Mouse (Mus musculus) adrenal gland, adult 18-20 months (tissue): ENCODE measurements around the gene Il1rapl1. TPM values are rescaled to one million over a fixed set of nuclear protein-coding genes. Genes with fewer than 3 reads are reported as not detected.

Source experiments
- DNase-seq, 2 experiments: peaks; one replicate each; pipeline ENCODE4 v3.0.0; 2021 to 2022; ENCODE audit warnings: low spot score in 2 of 2
- total RNA-seq, 2 experiments: library from RNA; stranded (reverse); gene quantifications; 1 replicate in 1 of 2; 2 replicates in 1 of 2; pipeline ENCODE4 v1.2.3; 2021

Il1rapl1 gene
- total RNA-seq, 2 experiments from 2014 or later, result 0.43 to 0.45 TPM

DNA sequence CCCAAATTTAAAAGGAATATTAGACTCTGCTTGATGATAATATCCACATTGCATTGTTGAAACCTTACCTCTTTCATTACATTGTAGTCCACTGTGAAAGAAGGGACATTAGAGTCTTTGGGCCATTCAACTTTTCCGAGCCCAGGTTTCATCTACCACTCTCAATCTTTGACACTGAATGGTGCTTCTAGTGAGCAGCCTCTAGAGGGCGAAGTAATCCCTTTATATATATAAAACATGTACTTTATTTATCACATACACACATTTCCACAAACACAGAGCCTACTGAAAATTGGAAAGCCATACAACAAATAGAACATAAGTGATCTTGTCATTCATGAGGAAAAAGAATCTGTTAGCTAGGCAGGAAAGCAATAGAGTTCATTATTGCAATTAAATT is 459.8 kb downstream of the Il1rapl1 start:
- no peak for DNase-seq

DNA sequence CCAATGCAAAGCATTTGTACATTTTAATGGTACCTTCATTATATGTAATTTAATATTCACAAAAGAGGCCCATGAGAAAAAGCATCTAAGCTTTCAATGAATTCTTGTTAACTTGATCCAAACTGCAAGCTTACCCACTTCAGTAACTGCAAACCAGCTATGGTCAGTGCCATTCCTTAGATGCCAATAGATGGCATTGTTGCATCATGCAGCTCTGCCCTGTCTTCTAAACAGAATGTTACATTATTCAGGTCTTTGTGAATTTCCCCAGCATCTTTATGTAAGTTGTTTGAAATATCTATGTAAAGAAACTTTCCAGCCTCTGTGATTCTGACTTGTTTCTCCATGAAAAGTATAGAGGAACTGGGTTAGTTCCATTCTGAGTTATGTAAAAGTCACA is 514.5 kb downstream of the Il1rapl1 start:
- DNase-seq, result no peak

DNA sequence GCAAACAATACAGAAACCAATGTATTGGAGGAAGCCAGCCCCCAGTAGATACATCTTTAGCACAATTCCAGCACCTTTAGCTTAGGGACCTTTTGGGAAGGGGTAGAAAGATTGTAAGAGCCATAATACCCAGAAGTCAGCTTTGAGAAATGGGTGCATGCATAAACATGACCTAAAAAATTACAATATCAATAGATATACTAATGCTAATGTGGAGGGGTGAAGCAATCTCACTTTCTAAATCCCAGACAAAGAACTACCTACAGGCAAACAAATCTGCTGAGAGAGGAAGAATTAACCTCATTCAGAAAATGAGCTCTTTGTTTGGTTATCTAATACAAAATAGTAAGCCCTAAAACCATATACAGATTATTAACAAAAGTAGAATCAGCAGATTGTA is 607.4 kb downstream of the Il1rapl1 start:
- DNase-seq, result no peak

DNA sequence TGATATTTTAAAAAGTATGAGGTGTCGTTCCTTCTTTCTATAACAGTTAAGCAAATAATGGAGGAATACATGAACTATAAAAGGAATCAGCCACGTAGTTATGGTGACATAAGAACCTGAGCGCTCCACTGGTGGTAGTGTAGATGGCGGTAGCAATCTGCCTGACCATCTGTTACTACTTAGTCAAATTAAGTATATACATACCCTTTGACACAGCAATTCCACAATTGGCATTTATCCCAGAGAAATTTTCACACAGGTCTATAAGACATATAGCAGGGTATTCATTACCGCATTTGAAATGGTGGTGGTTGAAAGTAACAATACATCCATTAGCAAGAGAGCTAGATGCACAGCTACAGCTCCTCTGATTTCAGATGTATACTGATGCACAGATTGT is 612.8 kb downstream of the Il1rapl1 start:
- DNase-seq, result no peak

DNA sequence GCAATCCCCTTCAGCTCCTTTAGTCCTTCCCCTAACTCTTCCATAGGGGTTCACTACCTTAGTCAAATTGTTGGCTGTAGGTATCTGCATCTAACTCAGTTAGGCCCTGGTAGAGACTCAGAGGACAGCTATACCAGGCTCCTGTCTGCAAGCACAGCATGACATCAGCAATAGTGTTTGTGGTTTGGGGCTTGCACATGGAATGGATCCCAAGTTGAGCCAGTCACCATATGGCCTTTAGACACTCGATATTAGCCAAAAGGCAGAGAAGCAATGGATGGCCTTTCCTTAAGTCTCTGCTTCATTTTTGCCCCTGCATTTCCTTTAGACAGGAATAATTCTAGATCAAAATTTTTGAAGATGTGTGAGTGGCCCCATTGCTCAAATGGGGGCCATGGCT is 632.0 kb downstream of the Il1rapl1 start:
- no peak for DNase-seq

DNA sequence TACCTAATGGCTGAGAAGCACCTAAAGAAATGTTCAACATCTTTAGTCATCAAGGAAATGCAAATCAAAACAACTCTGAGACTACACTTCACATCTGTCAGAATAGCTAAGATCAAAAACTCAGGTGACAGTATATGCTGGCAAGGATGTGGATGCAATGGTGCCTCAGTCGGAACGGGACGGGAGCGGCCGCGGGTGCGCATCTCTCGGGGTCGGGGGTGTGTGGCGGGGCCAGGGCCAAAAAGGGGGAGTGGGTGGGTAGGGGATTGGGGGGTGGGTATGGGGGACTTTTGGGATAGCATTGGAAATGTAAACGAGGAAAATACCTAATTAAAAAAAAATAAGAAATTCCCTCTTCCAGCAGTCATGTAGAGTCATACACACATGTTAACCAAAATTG is 877.3 kb downstream of the Il1rapl1 start:
- DNase-seq, result peak; percentile 94 to 99

DNA sequence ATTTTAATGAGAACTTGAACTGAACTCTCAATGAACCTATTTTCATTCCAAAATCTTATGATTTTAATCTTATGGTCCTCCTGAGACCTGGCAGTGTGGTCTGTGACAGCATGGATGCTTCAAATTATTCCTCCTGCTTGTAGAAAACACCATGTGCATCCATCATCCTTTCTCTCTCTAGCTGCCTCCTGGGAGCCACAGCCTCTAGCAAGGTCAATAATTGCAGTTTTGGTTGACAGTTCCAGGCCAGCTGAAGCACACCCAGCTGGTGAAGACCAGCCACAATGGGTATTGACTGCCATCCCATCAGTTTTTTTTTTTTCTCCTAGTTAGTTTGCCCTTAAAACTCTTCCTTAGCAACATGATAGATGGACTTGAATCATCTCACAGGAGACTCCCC is 890.2 kb downstream of the Il1rapl1 start:
- DNase-seq, result no peak

DNA sequence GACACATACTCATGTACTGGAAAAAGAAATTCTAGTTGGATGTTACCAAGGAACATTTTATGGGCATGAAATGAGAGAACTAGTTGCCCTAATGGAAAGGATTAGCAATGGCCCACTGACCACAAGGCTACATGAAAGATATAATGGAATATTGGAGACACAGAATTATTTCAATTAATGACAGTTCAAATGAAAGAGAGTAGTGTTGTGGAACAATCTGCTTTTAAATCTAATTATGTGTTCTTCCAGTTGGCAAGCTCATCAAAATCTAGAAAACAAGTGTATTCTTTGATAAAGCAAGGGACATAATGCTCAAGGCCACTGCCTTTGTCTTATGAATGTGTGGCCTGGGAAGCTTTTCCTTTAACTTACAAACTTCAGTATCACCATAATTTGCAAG is 1113.1 kb downstream of the Il1rapl1 start:
- no peak for DNase-seq

DNA sequence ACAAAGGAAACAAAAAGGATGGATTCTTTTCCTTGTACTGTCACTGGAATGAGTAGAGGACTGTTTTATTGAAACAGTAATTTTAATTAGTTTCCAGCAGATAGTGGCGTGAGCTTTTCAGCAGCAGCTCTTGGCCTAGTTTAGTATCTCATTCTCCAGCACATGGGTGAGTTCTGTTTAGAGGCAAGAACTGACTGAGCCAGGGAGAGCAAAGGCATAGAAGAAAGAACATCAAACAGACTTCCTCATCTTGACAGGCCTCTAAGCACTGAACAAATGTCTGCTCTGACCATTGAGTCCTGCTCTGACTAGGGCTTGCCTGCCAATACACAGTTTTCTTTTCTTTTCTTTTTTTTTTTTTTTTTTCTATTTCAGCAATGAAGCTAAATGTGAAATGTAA is 1160.3 kb downstream of the Il1rapl1 start:
- DNase-seq, result no peak

DNA sequence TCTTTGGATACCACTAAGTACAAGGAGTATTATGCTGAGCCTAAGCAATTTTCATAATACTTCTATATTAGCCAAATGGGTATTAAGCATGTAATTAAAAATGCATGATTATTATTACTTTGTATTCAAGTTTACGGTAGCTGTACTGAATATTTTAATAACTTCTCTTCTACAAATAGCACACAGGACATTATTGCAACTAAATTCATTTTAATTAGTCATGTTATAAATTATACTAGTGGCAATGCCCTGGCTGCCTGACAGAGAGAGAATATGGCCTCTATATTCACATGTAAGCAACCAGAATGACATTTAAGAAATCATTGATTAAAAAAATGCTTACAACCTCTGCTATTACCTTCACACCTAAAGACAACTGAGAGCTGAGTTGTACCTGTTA is 1160.8 kb downstream of the Il1rapl1 start:
- DNase-seq, result no peak

DNA sequence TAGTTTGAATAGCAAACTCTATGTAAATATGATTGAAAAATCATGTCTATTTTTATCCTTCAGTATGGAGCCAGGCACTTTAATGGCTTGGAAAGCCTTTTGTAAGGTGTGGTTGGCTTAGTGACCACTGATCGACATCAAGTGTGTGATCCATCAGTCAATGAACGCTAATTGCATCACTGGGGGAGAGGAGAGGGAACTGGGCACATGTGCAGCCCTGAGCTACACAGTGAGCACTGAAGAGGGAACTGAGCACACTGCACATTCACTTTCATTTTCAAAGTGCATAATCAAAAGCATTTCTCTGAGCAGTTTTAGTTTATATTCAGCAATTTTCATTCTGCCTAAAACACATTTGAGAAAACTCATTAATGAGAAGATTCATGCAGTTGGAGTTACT is 1164.5 kb downstream of the Il1rapl1 start:
- no peak for DNase-seq

DNA sequence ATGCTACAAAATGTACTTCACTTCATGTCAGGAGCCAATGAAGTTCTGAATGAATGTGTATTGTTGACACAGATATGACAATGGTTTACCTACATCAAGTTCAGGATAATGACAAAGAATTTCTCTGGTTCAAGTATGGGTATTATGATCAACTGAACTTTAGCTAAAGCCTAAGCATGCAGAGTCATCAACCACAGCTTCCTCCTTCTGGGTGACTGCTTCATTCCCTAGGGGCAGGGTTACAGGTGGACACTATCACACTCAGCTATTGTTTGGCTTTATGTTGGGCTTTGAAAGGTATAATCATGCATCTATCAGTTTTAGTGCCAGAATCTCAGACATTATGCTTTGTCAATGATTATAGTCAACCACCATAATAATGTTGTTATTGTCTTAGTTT is 1166.3 kb downstream of the Il1rapl1 start:
- DNase-seq, result no peak

DNA sequence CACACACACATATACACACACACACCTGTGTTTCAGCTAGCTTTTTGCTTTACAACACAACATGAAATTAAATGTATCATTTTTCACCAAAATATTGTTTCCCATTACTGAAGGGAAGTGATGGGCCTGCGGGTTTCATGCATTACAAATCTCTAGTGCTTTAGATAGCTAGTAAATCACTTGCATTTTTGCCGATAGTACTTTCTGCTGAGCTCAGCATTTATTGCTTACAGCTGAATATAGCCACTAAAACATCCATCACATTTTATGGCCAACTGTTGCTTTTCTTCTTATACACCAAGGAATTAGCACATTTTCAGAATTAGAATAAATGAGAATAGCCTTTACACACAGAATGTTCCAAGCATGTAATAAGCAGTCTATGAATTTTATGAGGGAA is 1260.6 kb downstream of the Il1rapl1 start:
- no peak for DNase-seq

DNA sequence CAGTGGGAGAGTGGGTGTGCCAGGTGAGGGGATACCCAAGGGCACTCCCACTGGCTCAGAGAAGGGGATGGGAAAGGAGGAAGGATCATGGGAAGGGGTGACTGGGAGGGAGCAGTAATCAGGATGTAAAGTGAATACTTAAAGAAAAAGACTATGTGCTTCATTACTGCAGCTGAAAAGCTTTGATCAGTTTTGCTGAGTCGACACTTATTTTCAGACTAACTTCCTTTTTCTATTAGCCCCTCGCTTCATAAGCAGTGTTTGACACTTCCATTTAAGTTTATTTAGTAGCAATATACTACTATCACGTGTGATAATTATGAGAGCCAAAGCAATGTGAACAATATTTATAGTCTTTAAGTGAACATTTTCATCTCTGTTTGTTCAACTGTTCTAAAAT is 1307.2 kb downstream of the Il1rapl1 start:
- no peak for DNase-seq

DNA sequence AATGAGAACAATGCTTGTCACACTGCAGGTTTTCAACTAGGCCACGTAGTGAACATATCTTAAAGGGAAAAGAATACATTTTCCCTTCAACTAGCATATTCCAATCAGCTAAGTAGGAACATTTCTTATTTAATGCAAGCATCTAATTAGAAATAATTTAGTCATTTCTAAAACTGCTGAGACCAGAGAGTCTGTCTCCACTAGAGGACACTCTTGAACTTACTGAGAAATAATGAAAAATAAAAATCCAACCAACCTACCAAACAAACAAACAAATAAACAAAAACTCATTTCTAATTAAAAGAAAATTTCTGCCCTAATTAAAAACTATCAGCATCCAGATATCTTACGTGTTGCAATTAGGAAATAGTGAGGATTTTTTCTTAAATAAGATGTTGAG is 1312.7 kb downstream of the Il1rapl1 start:
- no peak for DNase-seq

DNA sequence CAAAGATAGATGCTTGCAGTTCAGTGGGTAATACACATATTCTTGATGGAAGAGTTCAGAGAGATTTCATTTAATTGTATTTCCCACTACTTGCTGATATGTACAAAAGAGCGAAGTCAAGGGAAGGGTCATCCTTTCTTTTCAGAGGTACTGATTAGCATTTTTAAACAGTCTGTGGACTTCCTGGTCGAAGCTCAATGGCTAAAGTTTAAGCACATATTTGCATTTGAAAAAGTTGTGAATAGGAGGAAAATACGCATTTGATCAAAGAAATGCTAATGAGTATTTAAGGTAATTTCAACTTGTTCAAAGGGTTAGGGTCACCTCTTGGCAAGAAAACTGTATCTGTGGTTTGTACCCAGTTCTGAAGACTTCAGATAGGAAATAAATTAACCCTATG is 1386.6 kb downstream of the Il1rapl1 start:
- DNase-seq, result no peak
